Mouse (Mus musculus) v-Abl transformed pro-B cells (cell line): ENCODE data around the gene Kirrel3.

Experiments used
- in situ Hi-C, 2 experiments: fragments of 400-800 bp; cut with MboI; formaldehyde crosslinking; loops; one replicate each; pipeline ENCODE4 v1.15.1; 2025; ENCODE audit not compliant: unreplicated experiment in 2 of 2

Gene Kirrel3

DNA sequence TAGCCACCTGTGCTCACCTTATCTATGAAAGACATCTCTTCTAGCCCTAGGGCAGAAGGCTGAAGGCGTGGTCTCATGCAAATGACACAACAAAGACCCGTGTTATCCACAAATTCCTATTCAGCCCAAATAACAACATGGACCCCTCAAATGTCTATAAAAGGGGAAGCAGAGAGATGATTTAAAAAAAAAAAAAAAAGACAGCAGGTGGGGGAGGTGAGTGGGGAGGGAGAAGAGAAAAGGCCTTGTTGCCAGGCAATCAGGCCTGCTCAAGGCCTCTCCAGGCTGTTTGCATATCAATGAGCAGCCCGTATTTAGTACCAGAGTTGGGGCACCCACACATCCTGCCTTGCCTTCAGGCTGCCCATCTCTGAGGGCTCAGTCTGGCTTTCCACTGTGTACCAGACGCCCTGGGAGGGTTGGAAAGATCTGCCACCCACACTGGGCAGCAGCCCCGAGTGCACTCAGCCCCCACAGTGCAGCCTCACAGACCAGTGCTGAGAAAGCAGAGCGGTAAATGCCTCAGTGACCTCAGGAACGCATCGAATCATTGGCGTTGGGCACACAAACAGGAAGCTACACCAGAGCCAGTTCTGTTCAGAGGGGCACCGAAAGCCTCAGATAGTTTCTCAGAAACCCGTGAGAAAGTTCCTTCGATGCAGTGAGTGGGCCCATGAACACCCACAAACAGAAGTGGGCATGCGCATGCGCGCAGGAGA, 510.1 kb downstream of the Kirrel3 start:
- in situ Hi-C loops: no loop called here

DNA sequence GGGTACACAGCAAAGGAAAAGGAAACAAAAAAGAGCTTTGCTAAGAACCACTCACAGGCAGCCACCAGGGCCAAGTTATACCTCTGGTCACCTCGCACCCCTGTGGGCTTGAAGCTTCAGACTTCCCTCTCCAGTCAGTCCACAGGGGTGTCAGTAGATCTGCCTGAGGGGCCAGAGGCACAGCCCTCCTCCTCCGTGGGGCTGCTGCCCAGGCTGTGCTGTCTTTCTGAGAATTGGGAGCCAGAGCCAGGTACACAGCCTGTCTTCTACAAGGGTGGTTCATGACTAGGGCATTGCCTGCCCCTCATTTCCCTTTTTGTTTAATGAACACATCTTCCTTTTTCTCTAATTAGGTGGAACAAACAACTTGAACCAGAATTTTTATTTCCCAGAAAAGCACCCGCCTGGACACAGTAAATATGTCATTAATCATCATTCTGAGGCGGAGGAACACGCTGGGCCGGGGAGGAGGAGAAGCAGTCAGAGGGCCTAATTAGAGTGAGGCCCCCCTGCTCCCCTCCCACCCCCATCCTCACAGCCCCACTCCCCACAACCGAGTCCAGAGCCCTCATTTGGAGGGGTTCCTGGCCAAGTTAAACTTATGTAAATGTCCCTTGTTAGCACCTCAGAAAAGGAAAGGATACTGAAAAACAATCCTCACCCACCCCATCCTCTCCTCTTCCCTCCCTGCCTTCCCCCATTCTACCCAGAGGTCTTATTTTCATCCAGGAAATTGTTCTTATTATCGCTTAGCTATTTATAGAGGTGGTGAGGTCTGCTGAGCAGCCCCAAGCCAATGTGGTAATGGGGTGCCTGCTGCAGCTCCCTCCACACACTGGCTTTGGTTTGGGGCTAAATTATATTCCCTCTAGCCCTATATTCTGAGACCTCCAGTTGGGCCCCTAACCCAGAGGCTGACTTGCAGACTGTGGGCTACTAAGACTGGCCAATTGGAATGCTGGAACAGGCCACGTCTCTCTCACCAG, 512.5 kb downstream of the Kirrel3 start:
- in situ Hi-C loops: no loop called here

DNA sequence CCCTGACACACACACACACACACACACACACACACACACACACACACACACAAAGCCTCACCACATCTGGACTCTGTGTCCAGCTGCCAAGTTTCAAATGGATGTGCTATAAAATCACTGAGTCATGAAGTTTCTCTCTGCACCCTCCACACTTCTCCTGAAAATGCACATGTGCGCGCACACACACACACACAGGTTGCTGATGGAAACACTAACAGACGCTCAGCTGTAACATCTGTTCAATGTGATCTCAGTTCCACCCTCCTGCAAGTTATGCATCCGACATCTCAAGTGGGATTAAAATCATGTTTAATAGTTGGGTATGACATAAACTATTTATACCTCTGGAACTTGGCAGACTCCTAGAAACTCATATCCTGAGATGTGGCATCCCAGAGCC, 518.4 kb downstream of the Kirrel3 start:
- in situ Hi-C loops: loop anchor here in 1 of 2 experiments (25.0 kb wide), 1 partner anchor 1742 kb away; no protein-coding TSS in a partner anchor

DNA sequence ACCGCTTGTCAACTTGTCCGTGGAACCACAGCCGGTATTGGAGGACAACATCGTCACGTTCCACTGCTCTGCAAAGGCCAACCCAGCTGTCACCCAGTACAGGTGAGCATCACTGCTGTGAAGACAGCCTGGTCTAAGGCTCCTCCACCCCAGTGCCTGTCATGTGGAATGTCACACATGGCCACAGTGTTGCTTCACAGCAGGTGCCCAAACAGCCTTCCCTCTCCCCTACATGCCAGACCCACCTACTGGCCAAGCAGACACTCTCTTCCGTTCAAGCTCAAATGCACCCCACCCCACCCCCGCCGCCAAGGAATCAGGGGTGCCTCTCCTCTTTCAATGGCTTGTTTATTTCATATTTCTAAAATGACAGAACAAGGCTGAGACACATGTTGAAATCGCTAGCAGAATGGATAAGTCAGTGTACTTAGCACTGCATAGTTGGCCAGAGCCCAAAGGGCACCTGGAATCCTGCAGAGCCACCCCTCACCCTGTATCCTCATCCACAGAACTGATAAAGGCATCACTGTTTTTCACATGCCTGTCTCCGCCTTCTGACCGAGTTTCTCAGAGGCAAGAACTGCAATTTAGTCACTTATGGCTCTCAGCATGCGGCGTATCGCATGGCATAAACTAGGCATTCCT, 522.1 kb downstream of the Kirrel3 start:
- in situ Hi-C loops: loop anchor here in 1 of 2 experiments (25.0 kb wide), 1 partner anchor 1746 kb away; no protein-coding TSS in a partner anchor

DNA sequence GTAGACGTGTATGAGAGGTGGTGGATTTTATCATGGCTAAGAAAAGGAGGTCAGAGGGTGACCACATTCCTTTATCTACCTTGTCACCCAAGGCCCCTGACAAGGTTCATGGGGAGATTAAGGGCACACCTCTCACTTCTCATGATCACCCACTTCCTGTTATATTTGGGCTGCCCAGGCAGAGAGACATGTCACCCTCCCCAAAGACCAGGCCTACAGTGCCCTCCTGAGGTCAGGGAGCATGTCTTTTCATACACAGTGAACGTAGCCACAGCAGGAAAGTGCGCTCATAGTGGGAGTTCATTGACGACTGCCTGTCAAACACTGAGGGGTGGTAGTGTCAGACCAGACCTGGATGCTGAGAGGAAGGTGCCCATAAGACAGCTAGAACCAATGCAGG, 531.1 kb downstream of the Kirrel3 start:
- in situ Hi-C loops: loop anchor here (10.0 to 25.0 kb wide), 2 partner anchors 1754 to 1762 kb away; no protein-coding TSS in a partner anchor

DNA sequence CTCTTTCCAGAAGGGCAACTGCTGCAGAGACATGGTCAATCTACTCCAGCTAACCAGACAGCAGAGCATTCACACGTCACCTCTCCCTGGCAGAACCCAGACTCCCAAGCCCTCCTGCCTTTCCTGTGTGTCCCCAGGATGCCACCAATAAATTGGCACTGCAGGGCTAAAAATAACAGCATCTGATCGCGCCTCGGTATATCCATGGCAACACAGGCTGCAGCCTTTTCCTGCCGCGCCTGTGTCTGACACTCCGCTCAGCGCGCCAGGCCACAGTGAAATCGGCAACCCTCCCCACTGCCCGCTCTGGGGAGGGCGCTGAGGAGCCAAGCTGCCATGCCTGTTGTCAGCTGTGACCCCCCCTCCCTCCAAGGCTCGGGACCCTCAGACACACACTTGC, 531.9 kb downstream of the Kirrel3 start:
- in situ Hi-C loops: loop anchor here (10.0 to 25.0 kb wide), 2 partner anchors 1755 to 1763 kb away; no protein-coding TSS in a partner anchor

DNA sequence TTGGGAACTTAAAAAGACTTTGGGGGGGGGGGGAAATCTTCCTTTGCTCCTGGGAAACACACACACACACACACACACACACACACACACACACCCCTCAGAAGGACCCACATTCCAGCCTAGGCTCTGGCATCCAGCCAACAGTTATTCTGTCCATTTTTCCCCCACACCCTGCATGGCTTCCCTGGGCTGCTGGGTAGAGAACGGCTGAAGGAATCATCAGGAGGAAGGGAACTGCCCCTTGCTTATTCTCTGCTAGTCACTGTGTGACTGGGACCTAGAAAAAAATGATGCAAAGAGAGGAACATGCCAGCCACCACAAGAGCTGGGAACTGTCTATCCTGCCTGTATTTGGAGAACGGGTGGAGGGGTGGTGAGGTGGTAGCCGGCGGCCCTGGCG, 532.4 kb downstream of the Kirrel3 start:
- in situ Hi-C loops: loop anchor here (10.0 to 25.0 kb wide), 2 partner anchors 1756 to 1763 kb away; no protein-coding TSS in a partner anchor

DNA sequence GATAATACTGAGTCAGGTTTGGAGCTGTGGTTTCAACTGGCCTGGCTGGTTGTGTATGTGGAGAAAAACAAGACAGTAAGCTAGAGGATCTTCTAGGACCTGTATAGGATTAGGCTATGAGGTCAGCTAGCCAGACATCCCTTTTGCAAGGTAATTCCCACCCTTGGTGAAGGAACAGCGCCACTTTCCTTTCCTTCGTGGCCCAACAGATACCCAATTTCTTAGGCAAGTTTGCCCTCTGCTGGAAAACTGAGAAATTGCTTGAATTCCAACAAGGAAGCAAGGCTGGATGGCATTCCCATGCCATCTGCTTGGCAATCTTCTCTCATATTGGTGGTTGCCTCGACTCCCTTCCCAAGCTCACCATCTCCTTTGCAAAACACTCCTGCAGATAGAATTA, 533.7 kb downstream of the Kirrel3 start:
- in situ Hi-C loops: loop anchor here (10.0 to 25.0 kb wide), 2 partner anchors 1757 to 1765 kb away; no protein-coding TSS in a partner anchor

DNA sequence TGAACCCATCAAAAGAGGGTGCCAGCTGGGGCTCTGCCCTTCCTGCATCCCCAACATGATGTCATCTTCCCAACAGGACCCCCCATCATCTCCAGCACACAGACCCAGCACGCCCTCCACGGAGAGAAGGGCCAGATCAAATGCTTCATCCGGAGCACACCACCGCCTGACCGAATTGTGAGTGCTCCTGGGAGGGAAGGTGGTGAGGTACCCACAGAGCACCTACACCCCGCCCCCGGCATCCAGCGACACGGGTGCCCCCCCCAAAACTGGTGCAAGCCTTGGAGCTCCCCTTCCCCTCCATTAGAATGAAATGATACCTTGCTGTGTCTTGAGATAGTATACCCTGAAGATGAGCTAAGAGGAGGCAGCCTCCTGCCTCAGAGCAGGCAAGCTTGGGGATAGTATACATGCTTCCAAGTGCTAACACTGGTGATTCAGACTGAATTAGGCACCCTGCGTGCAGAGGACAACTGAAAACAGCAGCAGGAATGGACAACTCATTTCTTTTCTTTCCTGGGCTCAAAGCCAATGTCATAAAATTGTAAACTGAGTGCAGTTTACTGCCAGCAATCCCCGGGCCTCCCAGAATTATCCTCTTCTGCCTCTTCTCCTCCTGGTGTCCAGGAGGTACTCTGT, 534.4 kb downstream of the Kirrel3 start:
- in situ Hi-C loops: loop anchor here in 1 of 2 experiments (25.0 kb wide), 1 partner anchor 1758 kb away; no protein-coding TSS in a partner anchor

DNA sequence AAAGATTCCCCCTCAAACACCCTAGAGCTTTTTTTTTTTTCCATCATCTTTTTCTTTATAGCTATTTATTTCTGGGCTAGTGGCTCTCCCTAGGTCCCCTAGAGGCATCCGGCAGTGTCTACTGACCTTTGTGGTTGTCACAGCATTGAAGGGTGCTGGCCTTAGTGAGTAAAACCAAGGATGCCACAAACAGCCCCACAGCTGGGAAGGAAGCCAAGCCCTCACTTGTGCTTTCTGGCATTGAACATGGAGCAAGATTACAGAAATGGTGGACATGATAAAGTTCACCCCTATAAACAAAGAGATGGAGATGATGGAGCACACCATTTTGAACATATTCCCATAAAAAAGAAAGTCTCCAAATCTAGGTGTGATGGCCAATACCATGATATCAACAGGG, 536.0 kb downstream of the Kirrel3 start:
- in situ Hi-C loops: loop anchor here in 1 of 2 experiments (25.0 kb wide), 1 partner anchor 1759 kb away; no protein-coding TSS in a partner anchor

DNA sequence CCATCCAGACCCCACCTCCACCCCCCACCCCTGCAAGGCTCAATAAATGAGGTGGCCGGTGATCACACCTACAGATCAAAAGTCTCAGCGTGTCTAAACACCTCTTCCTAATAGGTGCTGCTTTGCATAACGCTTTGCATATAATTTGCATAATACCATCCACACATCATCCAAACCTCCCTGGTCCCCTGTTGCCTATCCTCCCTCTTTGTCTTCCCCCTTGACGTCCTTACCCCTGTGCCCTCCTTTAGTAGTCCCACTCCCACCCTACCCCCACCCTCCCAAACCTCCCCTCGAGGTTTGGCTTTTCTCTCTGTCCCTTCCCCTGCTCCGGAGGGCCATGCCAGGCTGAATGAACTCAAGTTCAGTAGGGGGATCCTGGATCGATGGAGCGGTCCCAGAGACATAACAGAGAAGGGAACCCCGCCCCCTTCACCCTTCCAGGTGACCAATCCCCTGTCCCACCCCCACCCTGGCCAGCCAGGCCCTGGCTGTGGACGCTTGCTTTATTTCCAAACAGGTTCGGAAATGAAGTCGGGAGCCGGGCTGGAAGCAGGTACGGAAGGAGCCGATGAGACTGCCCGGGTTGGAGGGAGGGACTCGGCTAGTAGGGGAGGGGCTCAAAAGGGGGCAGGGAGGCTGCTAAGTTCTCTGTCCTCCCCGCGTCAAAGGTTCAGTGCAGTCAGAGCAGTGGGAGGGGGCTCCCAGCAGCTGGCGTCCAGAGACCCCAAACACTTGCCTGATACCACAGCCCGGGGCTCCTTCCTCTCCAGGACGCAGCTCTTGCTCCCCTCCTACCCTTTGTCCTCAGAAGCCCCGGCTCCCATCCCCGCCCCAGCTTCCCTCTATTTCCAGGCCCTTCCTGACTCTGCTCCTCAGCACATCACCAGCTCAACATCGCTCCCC, 539.1 kb downstream of the Kirrel3 start:
- in situ Hi-C loops: loop anchor here in 1 of 2 experiments (25.0 kb wide), 1 partner anchor 1763 kb away; no protein-coding TSS in a partner anchor

DNA sequence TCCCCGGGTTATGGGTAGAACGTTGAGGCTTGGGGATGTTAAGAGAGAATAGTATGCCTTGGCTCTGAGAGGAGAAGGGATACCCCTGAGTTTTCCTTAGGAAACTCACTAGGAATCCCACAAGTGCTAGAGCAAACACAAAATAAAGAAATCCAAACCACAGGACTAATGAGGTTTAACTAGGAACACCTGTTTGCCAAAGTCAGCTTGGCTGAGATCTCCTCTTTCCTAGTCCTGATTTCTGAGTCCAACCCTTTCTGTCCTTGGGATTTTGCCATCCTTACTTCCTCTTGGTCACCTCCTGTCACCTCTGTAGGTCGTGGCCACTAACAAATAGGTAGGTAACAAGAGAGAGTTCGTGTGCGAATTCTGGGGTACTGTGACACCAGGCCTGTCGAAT, 540.6 kb downstream of the Kirrel3 start:
- in situ Hi-C loops: no loop called here

DNA sequence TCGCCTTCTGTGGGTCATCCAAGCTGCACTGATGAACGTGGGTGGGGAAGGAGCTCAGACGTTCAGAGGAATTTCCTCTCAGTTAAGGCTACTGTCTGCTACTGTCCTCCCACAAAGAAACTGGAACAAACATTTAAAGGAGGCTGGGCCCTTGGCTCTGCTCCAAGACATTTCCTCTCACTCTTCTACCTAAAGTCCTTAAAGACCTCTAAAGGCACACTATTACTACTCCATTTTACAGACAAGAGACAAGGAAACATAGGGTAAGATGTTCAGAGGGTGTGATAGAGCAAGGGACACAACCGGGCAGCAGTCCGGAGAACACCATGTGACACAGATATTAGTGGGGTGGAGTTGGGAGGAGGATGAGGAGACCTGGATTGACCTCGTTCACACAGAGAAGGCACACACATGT, 541.2 kb downstream of the Kirrel3 start:
- in situ Hi-C loops: no loop called here

DNA sequence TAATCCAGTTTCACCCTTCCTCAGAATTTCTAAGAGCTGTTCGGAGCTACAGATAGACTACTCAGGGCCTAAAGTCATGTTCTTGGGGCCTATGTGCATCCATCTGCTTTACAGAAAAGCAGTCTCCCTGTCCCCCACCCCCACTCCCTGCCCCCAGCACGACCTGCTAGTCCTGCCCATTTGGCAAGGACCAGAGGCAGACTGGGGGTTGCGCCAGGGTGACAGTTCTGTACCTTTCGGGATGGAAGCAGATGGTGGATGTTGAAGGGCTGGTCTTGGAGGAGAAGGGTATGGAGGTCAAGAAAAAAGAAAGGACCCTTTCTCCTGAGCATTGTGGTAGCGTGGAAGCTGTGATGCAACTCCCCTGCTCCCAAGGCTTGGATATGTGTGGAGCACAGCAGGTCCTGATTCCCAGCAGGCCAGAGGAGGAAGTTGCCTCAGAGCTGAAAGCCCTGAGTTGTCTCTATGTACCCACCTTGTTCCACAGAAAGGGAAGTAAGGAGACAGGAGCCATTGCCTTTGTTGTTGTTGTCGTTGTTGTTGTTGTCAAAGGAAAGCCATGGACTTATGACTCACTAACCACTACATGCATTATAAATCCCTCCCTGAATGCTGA, 541.8 kb downstream of the Kirrel3 start:
- in situ Hi-C loops: no loop called here

DNA sequence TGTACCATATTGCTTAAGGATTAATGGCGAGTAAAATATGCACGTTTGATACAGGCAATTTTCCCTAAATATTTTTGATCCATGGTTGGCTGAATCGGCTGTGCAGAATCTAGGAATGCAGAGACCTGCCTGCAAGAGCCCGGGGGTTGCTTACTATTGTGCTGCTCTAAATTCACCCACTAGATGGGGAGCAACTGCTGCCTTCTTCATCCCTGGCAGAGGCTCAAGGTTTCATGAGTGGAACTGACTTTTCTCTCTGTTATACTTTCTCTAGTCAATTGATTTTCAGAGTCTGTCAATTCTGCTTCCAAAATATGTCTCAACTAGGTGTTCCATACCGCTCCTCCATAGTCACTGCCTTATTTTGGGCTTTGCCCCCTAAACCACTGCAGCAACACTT, 545.1 kb downstream of the Kirrel3 start:
- in situ Hi-C loops: no loop called here

DNA sequence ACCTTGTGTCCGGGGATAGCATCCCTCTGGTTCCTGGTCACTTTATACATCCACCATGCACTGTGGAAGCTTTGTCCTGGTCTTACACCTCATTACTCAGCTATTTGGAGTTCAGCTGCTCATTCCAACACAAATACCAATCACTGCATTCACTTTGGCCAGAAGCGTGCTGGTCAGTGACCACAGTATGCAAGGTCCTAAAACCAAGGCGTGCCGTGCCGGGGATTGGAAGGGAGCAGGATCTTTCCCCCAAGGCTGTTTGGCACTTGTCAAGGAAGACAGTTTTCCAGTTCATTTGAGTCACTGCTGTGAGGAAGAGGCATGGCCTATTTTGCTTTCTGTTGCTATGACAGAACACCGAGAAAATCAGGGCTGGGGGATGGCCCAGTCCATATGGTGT, 546.8 kb downstream of the Kirrel3 start:
- in situ Hi-C loops: no loop called here

DNA sequence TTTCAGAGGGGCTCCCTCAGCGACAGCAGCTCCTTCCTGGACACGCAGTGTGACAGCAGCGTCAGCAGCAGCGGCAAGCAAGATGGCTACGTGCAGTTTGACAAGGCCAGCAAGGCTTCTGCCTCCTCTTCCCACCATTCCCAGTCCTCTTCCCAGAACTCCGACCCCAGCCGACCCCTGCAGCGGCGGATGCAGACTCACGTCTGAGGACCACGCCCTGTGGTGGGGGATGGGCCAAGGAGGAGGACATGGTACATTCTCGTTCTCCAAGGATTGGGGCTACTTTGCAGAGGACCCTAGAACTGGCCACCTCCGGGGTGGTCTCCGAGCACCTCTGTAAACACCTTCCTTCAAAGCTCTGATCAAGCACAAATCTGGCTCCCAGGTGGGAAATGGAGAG, 549.4 kb downstream of the Kirrel3 start:
- in situ Hi-C loops: loop anchor here in 1 of 2 experiments (5.0 kb wide), 1 partner anchor 82 kb away; the partner anchor contains the start of gene St3gal4

DNA sequence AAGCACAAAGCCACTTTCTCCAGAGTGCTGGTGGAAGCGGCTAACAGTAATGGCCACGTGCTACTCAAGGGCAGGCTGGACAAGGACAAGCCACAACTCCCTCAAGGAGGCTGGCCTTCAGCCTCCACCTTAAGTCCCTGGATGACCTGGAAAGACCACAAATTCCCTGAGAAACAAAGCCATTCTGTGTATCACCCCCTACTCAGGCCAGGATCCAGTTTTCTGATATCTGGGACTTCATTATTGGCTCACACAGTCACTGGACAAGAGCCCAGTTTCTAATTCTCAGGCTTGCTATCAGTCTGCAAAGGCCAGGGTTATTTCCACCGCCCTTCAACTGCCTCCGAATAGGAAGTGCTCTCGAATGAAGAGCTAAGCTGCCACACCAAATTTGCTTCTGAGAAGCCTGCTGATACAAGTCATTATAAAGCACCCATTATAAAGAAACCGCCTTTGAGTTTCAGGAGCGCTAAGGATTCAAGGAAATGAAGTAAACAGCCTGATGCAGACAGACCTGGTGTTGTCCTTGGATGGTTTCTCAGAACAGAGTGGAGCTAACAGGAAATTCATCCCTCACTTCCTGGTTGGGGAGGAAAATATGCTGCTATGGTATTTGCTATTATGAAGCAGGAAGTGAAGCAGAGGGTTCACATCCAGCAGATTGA, 553.4 kb downstream of the Kirrel3 start:
- in situ Hi-C loops: loop anchor here in 1 of 2 experiments (5.0 kb wide), 1 partner anchor 78 kb away; the partner anchor contains the start of gene St3gal4
